Mouse (Mus musculus): ENCODE results near the gene Stum. TPM values are rescaled to one million over a fixed set of nuclear protein-coding genes. Genes with fewer than 3 reads are reported as not detected.
A peak's percentile ranks its signal among the peaks of the same experiment; 100 is the strongest.

The Stum gene
- polyA plus RNA-seq, 1 experiment from 2014 or later: 0.12 TPM

DNA sequence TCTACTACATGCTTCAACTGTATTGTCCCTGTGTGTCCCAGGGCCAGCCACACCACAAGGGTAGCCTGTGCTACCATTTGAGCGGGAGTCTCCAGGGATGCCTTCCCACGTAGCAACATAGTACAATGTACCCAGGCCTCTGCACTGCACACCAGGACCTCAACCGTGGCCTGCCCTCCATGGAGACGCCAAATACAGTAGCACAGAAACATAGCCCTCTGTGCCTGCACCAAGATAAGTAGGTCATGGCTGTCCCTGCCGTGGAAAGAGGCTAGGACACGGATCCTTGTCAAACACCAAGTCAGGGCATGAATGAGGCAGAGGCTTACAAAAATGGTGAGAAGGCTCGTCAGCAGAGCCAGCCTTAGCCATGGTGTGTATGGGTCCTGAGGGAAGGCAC lies 67.5 kb downstream of the Stum start:
- no peaks in the 10 kb centered on the region for H3K27me3 ChIP-seq
- ATAC-seq (ENCODE audit: low read depth) (no peak), DNase-seq (no peak)
- peaks cover 13% of the 10 kb centered on the region; the same call in 1 of the 2 replicates for H3K4me1 ChIP-seq (replicated peaks)
- no peak overlapping the region for H3K4me3 ChIP-seq (replicated peaks)
- no peaks in the 10 kb centered on the region for H3K9me3 ChIP-seq (replicated peaks)
- H3K4me2 ChIP-seq: no peak overlapping the region
- no peak overlapping the region for H3K27ac ChIP-seq
- WGBS (ENCODE audit: insufficient replicate concordance): 67% methylated on average over 7 of the region's 7 CpGs
- peaks cover 3% of the 10 kb centered on the region; the same call in 1 of the 2 replicates for H3K36me3 ChIP-seq
- no peak overlapping the region for H3K9ac ChIP-seq

DNA sequence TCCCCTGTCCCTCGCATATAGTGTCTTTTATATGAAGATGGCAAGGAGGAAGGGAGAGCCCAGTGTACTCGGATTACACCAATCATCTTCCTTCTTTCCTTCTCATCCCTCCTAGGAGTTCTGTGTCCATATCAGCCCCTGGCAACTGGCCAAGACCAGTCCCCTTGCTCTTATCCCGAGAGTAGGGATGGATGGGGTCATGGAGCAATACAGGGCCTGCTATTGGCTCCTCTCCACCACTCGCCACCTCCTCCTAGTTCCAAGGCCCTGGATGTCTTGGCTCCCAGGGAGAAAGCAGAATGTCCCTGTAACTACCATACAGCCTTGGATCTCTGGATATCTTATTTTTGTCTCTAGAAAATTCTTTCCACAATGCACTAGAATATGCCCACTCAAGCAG lies 68.2 kb downstream of the Stum start:
- peaks cover 13% of the 10 kb centered on the region; the same call in 1 of the 2 replicates for H3K4me1 ChIP-seq (replicated peaks)
- peaks cover 3% of the 10 kb centered on the region; the same call in 1 of the 2 replicates for H3K36me3 ChIP-seq
- no peak overlapping the region for H3K27ac ChIP-seq
- no peak overlapping the region for H3K4me3 ChIP-seq (replicated peaks)
- no peaks in the 10 kb centered on the region for H3K27me3 ChIP-seq
- WGBS (ENCODE audit: insufficient replicate concordance): 59% methylated on average over 4 of the region's 4 CpGs
- H3K9me3 ChIP-seq (replicated peaks): no peaks in the 10 kb centered on the region
- H3K4me2 ChIP-seq: no peak overlapping the region
- H3K9ac ChIP-seq: no peak overlapping the region
- DNase-seq (no peak), ATAC-seq (ENCODE audit: low read depth) (no peak)

DNA sequence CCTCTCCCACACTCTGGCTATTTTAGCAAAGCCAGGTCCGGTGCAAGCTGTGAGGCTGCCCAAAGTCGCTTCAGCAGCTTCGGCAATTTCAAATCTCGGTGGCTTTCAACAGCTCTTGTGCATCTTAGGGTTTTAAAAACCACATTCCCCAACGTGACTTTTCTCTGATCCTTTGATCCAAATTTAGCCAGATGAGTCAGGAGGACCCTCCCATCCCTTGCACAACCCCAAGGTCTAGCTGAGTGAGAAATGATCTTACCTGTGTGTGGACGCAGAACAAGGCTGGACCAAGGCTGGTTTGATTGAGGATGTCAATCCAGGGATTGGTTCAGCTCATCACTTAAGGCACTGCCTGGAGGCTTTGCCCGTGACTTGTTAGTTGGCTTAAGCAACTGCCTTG lies 73.0 kb downstream of the Stum start:
- Histone ChIP-seq H3K4me3 (replicated peaks) (no peak overlapping the region), H3K27me3 (no peaks in the 10 kb centered on the region), H3K4me2 (no peak overlapping the region), H3K9ac (no peak overlapping the region), H3K36me3 (no peaks in the 10 kb centered on the region), H3K9me3 (replicated peaks) (no peaks in the 10 kb centered on the region), H3K27ac (no peak overlapping the region), H3K4me1 (replicated peaks) (peaks cover 38% of the 10 kb centered on the region)
- ATAC-seq (ENCODE audit: low read depth) (no peak), DNase-seq (no peak)
- 56% methylated on average over 7 of the region's 7 CpGs for WGBS (ENCODE audit: insufficient replicate concordance)

DNA sequence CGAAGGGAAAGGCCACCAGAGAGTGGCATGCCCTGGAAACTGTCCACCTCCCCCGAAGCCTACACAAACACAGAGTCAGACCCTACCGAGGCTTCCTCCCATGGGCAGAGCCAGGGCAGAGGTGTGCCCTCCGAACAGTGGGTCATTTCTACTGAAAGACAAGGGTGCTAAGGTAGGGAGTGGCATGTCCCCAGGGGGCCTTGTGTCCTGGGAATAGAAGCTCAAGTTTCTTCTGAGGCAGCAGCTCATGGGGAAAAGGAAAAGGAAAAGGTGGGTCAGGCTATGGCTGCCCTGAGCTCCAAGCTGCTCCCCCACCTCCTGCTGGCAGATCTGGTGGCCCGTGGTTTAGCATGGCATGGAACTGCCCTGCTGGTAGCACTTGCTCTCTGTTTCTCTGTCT lies 73.5 kb downstream of the Stum start:
- no peak overlapping the region for H3K9ac ChIP-seq
- WGBS (ENCODE audit: insufficient replicate concordance): 42% methylated on average over 5 of the region's 5 CpGs
- peaks cover 43% of the 10 kb centered on the region for H3K4me1 ChIP-seq (replicated peaks)
- no peaks in the 10 kb centered on the region for H3K36me3 ChIP-seq
- no peaks in the 10 kb centered on the region for H3K9me3 ChIP-seq (replicated peaks)
- H3K27me3 ChIP-seq: no peaks in the 10 kb centered on the region
- no peak overlapping the region for H3K4me2 ChIP-seq
- no peak overlapping the region for H3K27ac ChIP-seq
- DNase-seq: no peak
- ATAC-seq (ENCODE audit: low read depth): no peak
- H3K4me3 ChIP-seq (replicated peaks): no peak overlapping the region

DNA sequence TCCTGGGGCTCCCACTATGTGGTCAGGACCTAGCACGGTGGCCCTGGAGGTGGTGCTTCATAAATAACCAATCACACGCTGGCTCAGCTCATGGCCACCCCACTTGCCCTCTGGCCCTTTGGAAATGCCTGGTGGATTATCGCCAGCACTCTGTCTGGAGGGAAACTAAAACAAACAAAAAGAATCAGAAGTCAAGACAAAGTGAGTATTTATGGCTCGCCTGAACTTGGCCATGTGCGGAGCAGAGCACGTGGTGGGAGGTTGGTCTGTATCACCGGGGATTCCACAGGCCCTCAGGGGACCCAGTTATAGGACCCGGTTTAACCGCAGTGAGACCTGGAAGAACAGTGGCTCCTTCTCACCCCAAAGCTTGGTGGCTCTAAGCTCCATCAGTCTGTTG lies 74.5 kb downstream of the Stum start:
- DNase-seq (no peak), ATAC-seq (ENCODE audit: low read depth) (no peak)
- no peak overlapping the region for H3K27ac ChIP-seq

DNA sequence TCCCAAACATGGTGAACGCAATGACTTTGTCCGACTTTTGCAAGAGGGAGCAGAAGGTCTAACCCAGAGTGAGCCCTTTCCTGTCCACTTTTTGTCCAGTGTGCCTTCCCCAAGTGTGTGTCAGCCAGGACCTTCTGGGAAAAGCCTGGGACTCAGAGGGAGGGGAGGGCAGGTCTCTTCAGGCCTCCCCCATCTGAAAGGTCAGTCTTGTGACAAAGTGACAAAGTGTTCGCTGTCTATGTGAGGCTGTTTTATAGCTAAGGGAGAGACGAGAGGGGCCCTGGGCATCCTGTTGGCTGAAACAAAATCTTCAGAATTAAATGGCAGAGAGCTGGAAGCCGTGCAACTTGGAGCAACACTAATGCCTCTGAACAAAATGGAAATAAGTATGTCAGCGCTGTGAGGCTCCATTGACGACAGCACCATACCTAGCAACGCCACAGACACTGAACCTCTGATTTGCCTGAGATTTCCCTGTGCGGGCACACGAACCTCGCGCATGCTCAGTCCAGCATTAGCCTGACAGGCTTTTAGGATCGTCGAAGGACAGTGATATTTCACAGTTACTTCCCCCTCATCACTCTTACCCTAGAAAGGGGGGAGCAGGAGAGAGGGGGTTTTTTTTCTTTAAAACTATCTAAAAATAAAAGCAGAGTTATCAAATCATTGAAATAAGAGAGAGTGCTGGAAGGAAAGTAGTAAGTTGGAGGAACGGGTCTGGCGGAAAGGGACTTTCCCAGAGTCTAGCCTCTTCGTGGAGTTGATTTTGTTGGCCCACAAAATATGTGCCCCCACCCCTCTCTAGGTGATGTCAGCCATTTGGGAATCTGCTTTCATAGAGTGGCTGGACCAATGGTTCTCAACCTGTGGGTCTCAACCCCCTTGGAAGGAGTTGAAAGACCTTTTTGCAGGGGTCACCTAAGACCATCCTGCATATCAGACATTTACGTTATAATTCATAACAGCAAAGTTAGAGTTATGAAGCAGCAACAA lies 75.3 kb downstream of the Stum start:
- no peak for ATAC-seq (ENCODE audit: low read depth)

More for the DNA sequence above, 74.5 kb downstream of the Stum start:
- Histone ChIP-seq H3K9me3 (replicated peaks) (no peaks in the 10 kb centered on the region), H3K4me2 (no peak overlapping the region), H3K4me3 (replicated peaks) (no peak overlapping the region), H3K9ac (no peak overlapping the region), H3K36me3 (no peaks in the 10 kb centered on the region), H3K4me1 (replicated peaks) (peaks cover 51% of the 10 kb centered on the region), H3K27me3 (no peaks in the 10 kb centered on the region)
- WGBS (ENCODE audit: insufficient replicate concordance): 65% methylated on average over 9 of the region's 9 CpGs

DNA sequence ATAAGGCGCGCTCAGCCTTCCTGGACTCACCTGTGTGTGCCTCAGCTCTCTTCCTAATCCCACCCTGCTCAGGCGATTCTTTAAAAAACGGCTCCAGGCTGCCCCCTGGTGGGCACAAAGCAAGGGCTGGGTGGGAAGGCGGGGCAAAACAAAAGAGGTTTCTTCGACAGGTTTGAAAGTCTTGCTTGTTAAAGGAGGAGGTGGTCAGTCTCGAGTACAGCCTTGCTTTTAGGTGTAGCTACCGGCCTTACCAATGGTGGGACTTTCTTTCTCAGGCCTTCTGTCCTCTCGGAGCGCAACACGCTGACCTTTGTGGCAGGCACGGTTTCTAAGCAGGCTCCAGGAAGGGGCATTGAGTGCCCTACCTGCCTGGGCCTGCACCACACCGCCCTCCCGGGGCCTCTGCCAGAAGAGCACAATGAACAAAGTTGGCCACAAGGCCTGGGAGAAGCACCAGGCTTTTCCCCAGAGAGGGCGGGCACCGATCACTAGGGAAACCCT lies 76.1 kb downstream of the Stum start:
- Histone ChIP-seq H3K9me3 (replicated peaks) (no peaks in the 10 kb centered on the region), H3K27me3 (no peaks in the 10 kb centered on the region), H3K36me3 (no peaks in the 10 kb centered on the region), H3K27ac (no peak overlapping the region), H3K4me1 (replicated peaks) (peaks cover 62% of the 10 kb centered on the region), H3K9ac (peak overlapping the region; percentile 40; the same call in 1 of the 2 replicates), H3K4me2 (peak overlapping the region; percentile 43), H3K4me3 (replicated peaks) (no peak overlapping the region)
- 22% methylated on average over 16 of the region's 16 CpGs for WGBS (ENCODE audit: insufficient replicate concordance)
- ATAC-seq (ENCODE audit: low read depth) (no peak; the same call in 1 of the 2 replicates), DNase-seq (peak; percentile 24)

More for the DNA sequence above, 75.3 kb downstream of the Stum start:
- H3K4me2 ChIP-seq: no peak overlapping the region
- no peak overlapping the region for H3K9ac ChIP-seq
- WGBS (ENCODE audit: insufficient replicate concordance): 74% methylated on average over 18 of the region's 18 CpGs
- no peak overlapping the region for H3K27ac ChIP-seq
- H3K9me3 ChIP-seq (replicated peaks): no peaks in the 10 kb centered on the region
- DNase-seq: no peak
- H3K4me1 ChIP-seq (replicated peaks): peaks cover 59% of the 10 kb centered on the region
- H3K27me3 ChIP-seq: no peaks in the 10 kb centered on the region
- H3K4me3 ChIP-seq (replicated peaks): no peak overlapping the region
- no peaks in the 10 kb centered on the region for H3K36me3 ChIP-seq

DNA sequence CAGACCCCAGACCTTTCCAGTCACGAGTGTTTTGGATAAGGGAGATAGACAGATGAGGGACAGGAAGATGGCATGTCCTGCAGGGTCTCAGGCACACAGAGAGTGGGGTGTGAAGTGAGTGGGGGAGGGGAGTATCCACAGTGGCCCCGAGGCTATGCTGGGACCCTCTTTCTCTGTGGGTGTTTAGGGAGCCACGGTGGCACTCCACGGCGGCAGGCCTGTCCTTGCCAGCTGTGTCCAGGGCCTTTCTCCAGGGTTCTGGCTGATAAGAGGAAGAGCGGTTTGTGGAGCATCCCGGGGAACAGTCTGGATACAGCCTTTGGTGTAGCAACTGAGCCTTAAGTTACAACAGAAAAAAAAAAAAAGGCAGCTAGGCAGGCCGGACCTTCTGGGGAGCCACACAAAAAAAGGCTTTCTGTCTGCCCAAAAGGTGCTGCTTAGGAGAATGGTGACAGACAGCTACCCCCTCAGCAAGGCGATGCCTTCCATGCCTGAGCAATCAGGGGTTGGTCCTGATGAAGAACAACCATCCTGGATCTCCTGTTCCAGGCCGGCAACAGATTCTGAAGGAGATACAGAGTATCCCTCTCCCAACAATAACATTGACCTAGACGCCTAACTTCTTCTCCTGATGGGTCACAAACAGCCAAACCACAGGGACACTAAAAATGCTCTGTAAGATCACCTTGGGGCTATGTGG lies 76.8 kb downstream of the Stum start:
- no peak overlapping the region for H3K9ac ChIP-seq
- peaks cover 62% of the 10 kb centered on the region for H3K4me1 ChIP-seq (replicated peaks)
- no peaks in the 10 kb centered on the region for H3K9me3 ChIP-seq (replicated peaks)
- H3K4me3 ChIP-seq (replicated peaks): no peak overlapping the region
- 63% methylated on average over 11 of the region's 11 CpGs for WGBS (ENCODE audit: insufficient replicate concordance)
- no peaks in the 10 kb centered on the region for H3K36me3 ChIP-seq
- no peak for ATAC-seq (ENCODE audit: low read depth)
- DNase-seq: no peak
- no peak overlapping the region for H3K4me2 ChIP-seq
- no peaks in the 10 kb centered on the region for H3K27me3 ChIP-seq
- no peak overlapping the region for H3K27ac ChIP-seq

DNA sequence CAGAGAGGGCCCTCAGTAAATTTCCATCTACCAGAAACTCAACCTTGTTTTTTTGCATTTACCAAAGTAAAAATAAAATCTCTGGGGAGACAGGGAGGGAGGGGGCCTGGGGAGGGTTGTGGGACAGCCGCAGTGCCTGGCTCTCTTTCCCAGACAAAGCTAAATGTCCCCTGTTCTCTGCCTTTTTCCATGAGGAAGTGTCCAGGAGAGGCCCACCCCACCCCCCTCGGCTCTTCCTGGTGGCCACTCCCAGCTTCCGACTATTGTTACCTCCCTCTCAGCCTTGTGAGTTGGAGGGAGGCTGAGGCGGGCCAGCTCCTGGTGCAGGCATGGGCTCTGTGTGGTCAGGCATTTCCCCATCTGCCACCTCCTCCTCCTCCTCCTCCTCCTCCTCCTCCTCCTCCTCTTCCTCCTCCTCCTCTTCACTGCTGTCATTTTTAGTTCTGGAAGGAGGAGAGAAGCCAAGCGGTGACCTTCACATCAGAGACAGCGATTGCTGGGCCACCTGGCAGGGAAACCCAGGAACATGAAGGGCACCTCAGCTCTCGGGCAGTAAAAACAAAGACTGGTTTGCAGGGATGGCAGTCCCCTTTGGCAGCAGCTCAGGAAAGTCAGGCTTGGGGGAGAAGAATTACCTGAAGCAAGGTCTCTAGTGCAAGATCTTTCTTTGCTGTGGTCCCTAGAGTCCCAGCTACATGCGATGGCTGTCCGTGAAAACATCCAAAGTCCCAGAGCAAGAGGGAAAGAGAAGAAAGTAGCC lies 77.5 kb downstream of the Stum start:
- Histone ChIP-seq H3K9me3 (replicated peaks) (no peaks in the 10 kb centered on the region), H3K4me2 (no peak overlapping the region), H3K4me1 (replicated peaks) (peaks cover 59% of the 10 kb centered on the region), H3K27ac (0 out of 2 replicates have a peak overlapping the region, but pooled peaks have one; percentile 43), H3K4me3 (replicated peaks) (no peak overlapping the region), H3K36me3 (no peaks in the 10 kb centered on the region), H3K27me3 (no peaks in the 10 kb centered on the region), H3K9ac (no peak overlapping the region)
- DNase-seq (no peak), ATAC-seq (ENCODE audit: low read depth) (no peak)
- 44% methylated on average over 9 of the region's 9 CpGs for WGBS (ENCODE audit: insufficient replicate concordance)

DNA sequence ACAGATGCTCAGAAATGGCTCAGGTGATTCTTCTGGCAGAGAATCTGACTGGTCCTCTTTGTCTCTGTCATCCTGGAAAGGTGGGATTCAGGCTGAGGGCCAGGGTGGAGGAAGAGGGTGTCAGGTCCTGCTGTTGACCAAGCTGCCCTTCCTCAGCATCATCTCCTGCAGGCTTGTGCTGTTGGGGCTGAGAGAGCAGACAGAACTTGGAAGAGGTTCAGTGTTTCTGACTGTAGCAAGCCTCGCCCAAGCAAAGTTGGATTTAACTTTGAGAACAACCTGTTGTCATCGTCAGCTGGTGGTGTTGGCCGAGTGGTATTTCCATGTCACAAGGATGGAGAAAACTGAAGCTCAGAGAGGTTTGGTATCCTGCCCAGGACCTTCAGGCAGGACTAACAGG lies 78.6 kb downstream of the Stum start:
- peak overlapping the region; percentile 38; the same call in 1 of the 2 replicates for H3K4me2 ChIP-seq
- no peaks in the 10 kb centered on the region for H3K27me3 ChIP-seq
- ATAC-seq (ENCODE audit: low read depth): no peak
- H3K4me1 ChIP-seq (replicated peaks): peaks cover 56% of the 10 kb centered on the region
- 68% methylated on average over 3 of the region's 3 CpGs for WGBS (ENCODE audit: insufficient replicate concordance)
- no peak overlapping the region for H3K9ac ChIP-seq
- no peak for DNase-seq
- H3K9me3 ChIP-seq (replicated peaks): no peaks in the 10 kb centered on the region
- no peaks in the 10 kb centered on the region for H3K36me3 ChIP-seq
- H3K27ac ChIP-seq: peak overlapping the region; percentile 76
- no peak overlapping the region for H3K4me3 ChIP-seq (replicated peaks)
